Mouse (Mus musculus): ENCODE data around the gene Luzp4.
"Not testable (repeated sequence)": the region's sequence is repeated elsewhere in the genome, so short reads cannot be mapped to it uniquely, and the experiment has no call there.

The Luzp4 gene

GRCm38 (mm10) chrX:148857340-148857739 is at the start of gene Luzp4:
Luzp4 (plus strand) TSS chrX:148857640.
- DNase-seq = not testable (repeated sequence)

GRCm38 (mm10) chrX:148841801-148842200 is 15.6 kb upstream of the Luzp4 start:
- not testable (repeated sequence) for DNase-seq

Measured in cerebellum, postnatal 25 days (tissue).